Mouse (Mus musculus) limb, embryonic 13.5 days (tissue): ENCODE data around the gene Dip2a. TPM values are rescaled to one million over a fixed set of nuclear protein-coding genes. Genes with fewer than 3 reads are reported as not detected.

Experiments
- ATAC-seq: fragments of 200-750 bp; cut with Nextera tagmentation; 2 replicates; pipeline ENCODE4 v1.8.0; 2017; ENCODE audit warnings: low read depth, moderate number of reproducible peaks, moderate TSS enrichment; ENCODE audit not compliant: low FRiP score
- H3K27ac ChIP-seq: fragments of 300-500 bp; sonication (generic); 2 replicates; pipeline ENCODE4 v1.5.1; 2015; ENCODE audit warnings: inconsistent platforms, mild to moderate bottlenecking, moderate library complexity
- H3K27me3 ChIP-seq: fragments of 300-500 bp; sonication (generic); 2 replicates; pipeline ENCODE4 v1.6.1; 2015; ENCODE audit warnings: mild to moderate bottlenecking, inconsistent platforms
- H3K36me3 ChIP-seq: fragments of 300-500 bp; sonication (generic); 2 replicates; pipeline ENCODE4 v1.6.1; 2015; ENCODE audit warnings: inconsistent platforms, mild to moderate bottlenecking, moderate library complexity
- H3K4me1 ChIP-seq: fragments of 300-500 bp; sonication (generic); 2 replicates; pipeline ENCODE4 v1.6.1; 2015; ENCODE audit warnings: inconsistent platforms
- H3K4me2 ChIP-seq: fragments of 300-500 bp; sonication (generic); replicated peaks from 2 replicates; pipeline ENCODE4 v1.6.1; 2015; ENCODE audit warnings: inconsistent platforms, mild to moderate bottlenecking, moderate library complexity
- H3K4me3 ChIP-seq: fragments of 300-500 bp; sonication (generic); 2 replicates; pipeline ENCODE4 v1.5.1; 2015; ENCODE audit warnings: moderate library complexity, mild to moderate bottlenecking, inconsistent platforms
- H3K9ac ChIP-seq: fragments of 300-500 bp; sonication (generic); 2 replicates; pipeline ENCODE4 v1.6.1; 2015; ENCODE audit warnings: mild to moderate bottlenecking, inconsistent platforms
- H3K9me3 ChIP-seq: fragments of 300-500 bp; sonication (generic); 2 replicates; pipeline ENCODE4 v1.6.1; 2016; ENCODE audit warnings: inconsistent platforms
- WGBS: fragments of 180-500 bp; shearing (Covaris S2); methylation state at CpG from one replicate; pipeline ENCODE4 v1.1.7; 2015; 5-methylcytosine and 5-hydroxymethylcytosine counted together
- polyA plus RNA-seq: library from polyadenylated mRNA; unstranded; fragments of >200 nt; fragmentation: Nextera tagmentation; extraction: Ambion mirVana; gene quantifications from 2 replicates; pipeline ENCODE4 v1.2.1, GENCODE M21; 2015

The Dip2a gene
- polyA plus RNA-seq, 1 experiment from 2014 or later = 14.4 TPM

DNA sequence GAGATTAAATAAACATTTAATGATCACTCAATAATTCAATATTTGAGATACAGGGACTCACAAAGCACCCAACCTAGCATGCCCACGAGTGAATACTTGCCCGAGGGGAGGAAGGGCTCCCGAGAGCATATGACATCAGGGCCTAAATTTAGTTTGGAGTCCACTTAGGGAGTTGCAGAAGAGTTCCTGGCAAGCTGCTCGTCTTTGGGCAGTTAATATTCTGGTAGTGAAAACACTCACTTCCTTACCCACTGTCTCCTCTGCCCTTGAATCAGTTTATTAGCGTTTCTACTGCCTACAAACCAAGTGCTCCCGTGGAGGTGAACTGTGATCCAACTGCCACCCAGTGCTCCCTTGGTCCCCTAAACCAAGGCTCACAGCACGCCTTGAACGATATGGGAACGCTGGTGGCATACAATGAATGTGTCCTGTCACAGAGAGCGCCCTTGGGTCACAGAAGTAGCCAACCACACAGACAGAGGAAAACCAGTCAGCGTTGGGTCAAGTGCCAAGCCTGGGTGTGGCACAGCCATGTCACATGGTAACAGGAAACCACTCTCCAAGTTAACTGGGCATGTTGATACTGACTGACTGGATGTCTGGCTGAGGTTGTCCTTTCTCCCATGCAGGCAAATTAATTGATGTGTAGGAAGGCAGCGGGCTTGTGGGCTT, 87.2 kb downstream of the Dip2a start:
- no peak overlapping the region for H3K9ac ChIP-seq
- H3K9me3 ChIP-seq = no peaks in the 10 kb centered on the region
- no peak overlapping the region for H3K27ac ChIP-seq
- no peak overlapping the region for H3K4me3 ChIP-seq
- WGBS = 78% methylated on average over 12 of the region's 12 CpGs
- peaks cover 20% of the 10 kb centered on the region; the same call in 1 of the 2 replicates for H3K36me3 ChIP-seq
- no peak overlapping the region for H3K4me2 ChIP-seq
- peaks cover 16% of the 10 kb centered on the region for H3K4me1 ChIP-seq
- H3K27me3 ChIP-seq = no peaks in the 10 kb centered on the region
- ATAC-seq = no peak

DNA sequence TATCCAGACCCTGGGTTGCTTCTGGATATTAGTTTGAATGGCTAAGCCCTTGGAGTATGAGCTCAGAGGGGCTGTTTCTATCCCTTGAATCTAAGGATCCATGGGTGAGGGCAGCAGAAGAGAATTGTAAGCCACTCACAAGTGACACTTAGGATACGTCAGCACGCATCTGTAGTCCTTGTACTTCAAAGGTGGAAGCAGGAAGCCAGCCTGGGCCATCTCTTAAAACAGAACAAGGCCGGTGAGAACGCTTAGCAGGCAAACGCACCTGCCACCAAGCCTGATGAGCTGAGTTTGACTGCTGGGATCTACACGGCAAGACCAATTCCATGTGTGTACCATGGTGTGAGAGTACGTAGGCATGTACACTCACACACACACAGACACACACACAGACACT, 87.9 kb downstream of the Dip2a start:
- WGBS = 90% methylated on average over 7 of the region's 7 CpGs

DNA sequence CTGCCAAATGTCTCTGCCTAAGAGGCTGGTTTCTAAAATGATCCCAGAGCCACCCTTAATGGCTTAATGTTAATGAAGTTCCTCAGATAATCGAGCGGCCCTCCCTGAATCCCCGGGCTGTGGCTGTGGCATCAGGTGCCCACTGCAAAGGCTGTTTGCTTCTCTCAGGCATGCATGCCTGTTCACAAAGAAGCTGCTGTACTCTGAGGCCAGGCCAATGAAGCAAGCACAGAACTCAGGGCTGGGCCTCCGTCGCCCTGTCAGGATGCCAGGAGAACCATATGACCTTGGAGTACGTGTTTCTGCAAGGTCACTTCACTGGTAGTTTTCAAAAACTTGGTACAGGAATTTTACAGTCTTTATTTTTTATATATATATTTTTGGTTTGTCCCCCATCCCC, 89.5 kb downstream of the Dip2a start:
- no peak overlapping the region for H3K9ac ChIP-seq
- 64% methylated on average over 6 of the region's 6 CpGs for WGBS
- H3K27ac ChIP-seq = peak overlapping the region; percentile 28; the same call in 1 of the 2 replicates
- H3K9me3 ChIP-seq = no peaks in the 10 kb centered on the region
- no peaks in the 10 kb centered on the region for H3K27me3 ChIP-seq
- no peak for ATAC-seq
- no peak overlapping the region for H3K4me2 ChIP-seq
- H3K4me1 ChIP-seq = peaks cover 16% of the 10 kb centered on the region
- H3K36me3 ChIP-seq = peaks cover 9% of the 10 kb centered on the region; the same call in 1 of the 2 replicates
- H3K4me3 ChIP-seq = no peak overlapping the region

More for the DNA sequence above, 87.9 kb downstream of the Dip2a start:
- no peak overlapping the region for H3K4me2 ChIP-seq
- peaks cover 16% of the 10 kb centered on the region for H3K4me1 ChIP-seq
- no peak overlapping the region for H3K27ac ChIP-seq
- ATAC-seq = no peak
- no peaks in the 10 kb centered on the region for H3K9me3 ChIP-seq
- H3K36me3 ChIP-seq = peaks cover 17% of the 10 kb centered on the region; the same call in 1 of the 2 replicates
- no peaks in the 10 kb centered on the region for H3K27me3 ChIP-seq
- H3K4me3 ChIP-seq = no peak overlapping the region
- no peak overlapping the region for H3K9ac ChIP-seq

DNA sequence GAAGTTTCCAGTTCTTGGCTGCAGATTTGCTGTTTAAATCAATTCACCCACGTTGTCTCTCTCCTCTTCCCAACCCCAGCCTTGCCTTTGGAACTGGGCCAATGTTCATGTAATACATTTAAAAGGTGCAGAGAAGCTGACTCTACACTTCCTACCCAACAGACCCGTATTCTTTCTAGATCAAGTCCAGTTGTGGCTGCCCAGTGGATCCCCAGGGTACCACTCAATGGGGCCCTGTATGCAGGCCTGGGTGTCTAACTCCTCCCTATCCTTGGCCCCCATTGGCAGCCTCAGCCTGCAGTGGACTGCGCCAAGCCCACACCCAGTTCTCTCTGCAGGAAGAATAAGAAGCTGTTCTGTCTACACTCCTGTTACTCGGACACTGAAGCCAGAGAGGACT, 91.6 kb downstream of the Dip2a start, which contains the start of gene S100b:
S100b (plus strand) TSS at position 318 of the 400 bp plus-strand sequence.
- H3K27me3 ChIP-seq = no peaks in the 10 kb centered on the region
- WGBS = 37% methylated on average over 4 of the region's 4 CpGs
- H3K9me3 ChIP-seq = no peaks in the 10 kb centered on the region
- peak; percentile 86 for ATAC-seq
- peak within 1 kb of the TSS; percentile 39; the same call in 1 of the 2 replicates for H3K27ac ChIP-seq
- peak within 1 kb of the TSS; percentile 31; the same call in 1 of the 2 replicates for H3K9ac ChIP-seq
- peaks cover 4% of the 10 kb centered on the region; the same call in 1 of the 2 replicates for H3K36me3 ChIP-seq
- peak within 1 kb of the TSS; percentile 20 for H3K4me3 ChIP-seq
- H3K4me2 ChIP-seq = peak within 1 kb of the TSS; percentile 40
- peaks cover 16% of the 10 kb centered on the region for H3K4me1 ChIP-seq

DNA sequence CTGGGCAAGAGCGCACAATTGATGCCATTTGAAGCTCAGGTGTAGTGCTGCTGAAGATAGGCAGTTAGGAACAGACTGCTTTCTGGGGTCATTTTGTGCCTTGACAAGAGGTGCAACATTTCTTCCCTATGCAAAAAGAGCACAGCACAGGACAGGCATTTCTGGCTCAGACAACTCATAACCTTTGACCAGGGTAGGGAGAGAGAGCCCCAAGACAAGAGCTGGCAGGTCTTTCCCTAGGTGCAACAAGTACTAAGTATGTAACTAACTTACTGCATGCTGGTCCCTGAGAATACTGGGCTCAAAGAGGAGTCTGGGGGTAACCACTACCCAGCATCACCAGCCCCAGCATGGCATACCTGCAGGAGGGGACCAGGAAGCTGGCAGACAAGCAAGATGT, 92.0 kb downstream of the Dip2a start:
- H3K9ac ChIP-seq = no peak overlapping the region
- peak overlapping the region; percentile 40; the same call in 1 of the 2 replicates for H3K4me2 ChIP-seq
- H3K27me3 ChIP-seq = no peaks in the 10 kb centered on the region
- 0 out of 2 replicates have a peak overlapping the region, but pooled peaks have one; percentile 39 for H3K27ac ChIP-seq
- no peak overlapping the region for H3K4me3 ChIP-seq
- peaks cover 16% of the 10 kb centered on the region for H3K4me1 ChIP-seq
- H3K36me3 ChIP-seq = peaks cover 4% of the 10 kb centered on the region; the same call in 1 of the 2 replicates
- no peak for ATAC-seq
- no peaks in the 10 kb centered on the region for H3K9me3 ChIP-seq
- WGBS = 93% methylated on average over 1 of the region's 1 CpGs

DNA sequence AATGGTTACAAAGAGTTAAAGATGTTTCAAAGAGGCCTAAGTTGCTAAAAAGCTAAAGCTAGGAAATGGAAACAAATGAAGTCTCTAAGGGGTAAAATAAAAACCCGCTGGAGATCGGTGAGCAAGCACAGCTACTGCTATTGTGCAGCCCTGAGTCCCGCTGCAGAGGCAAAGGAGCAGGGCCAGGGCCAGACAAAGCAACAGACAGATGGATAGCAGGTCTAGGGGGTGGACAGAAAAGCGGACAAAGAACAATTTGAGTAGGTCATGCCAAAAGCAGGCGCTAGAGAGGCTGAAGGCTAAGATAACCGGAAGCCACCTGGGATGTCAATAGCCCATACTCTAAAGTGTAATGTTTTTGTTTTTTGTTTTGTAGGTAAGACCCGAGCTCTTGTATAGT, 94.2 kb downstream of the Dip2a start:
- H3K4me3 ChIP-seq = no peak overlapping the region
- no peak for ATAC-seq
- H3K4me1 ChIP-seq = peaks cover 16% of the 10 kb centered on the region
- no peak overlapping the region for H3K9ac ChIP-seq
- H3K9me3 ChIP-seq = no peaks in the 10 kb centered on the region
- H3K4me2 ChIP-seq = no peak overlapping the region
- no peaks in the 10 kb centered on the region for H3K27me3 ChIP-seq
- WGBS = 80% methylated on average over 7 of the region's 7 CpGs
- H3K27ac ChIP-seq = no peak overlapping the region
- no peaks in the 10 kb centered on the region for H3K36me3 ChIP-seq

DNA sequence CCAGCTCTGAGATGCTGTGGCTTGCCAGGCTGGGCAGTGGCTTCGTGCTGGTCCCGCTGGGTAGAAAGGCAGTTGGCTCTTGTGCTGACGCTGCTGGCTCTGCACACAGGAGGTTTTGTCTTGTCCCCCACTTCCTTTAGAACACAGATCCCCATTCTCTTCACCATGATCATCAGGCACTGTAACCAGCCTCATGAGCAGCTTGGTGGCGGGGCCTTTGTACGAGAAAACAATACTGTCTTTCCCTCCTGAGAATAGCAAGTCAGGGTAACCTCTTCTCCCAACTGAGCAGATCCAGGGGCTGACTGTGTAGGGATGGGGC, 96.5 kb downstream of the Dip2a start:
- Histone ChIP-seq H3K36me3 (no peaks in the 10 kb centered on the region), H3K9ac (no peak overlapping the region), H3K9me3 (no peaks in the 10 kb centered on the region), H3K4me3 (no peak overlapping the region), H3K4me2 (no peak overlapping the region), H3K4me1 (peaks cover 8% of the 10 kb centered on the region), H3K27ac (no peak overlapping the region), H3K27me3 (no peaks in the 10 kb centered on the region)
- ATAC-seq = no peak
- 83% methylated on average over 5 of the region's 5 CpGs for WGBS

DNA sequence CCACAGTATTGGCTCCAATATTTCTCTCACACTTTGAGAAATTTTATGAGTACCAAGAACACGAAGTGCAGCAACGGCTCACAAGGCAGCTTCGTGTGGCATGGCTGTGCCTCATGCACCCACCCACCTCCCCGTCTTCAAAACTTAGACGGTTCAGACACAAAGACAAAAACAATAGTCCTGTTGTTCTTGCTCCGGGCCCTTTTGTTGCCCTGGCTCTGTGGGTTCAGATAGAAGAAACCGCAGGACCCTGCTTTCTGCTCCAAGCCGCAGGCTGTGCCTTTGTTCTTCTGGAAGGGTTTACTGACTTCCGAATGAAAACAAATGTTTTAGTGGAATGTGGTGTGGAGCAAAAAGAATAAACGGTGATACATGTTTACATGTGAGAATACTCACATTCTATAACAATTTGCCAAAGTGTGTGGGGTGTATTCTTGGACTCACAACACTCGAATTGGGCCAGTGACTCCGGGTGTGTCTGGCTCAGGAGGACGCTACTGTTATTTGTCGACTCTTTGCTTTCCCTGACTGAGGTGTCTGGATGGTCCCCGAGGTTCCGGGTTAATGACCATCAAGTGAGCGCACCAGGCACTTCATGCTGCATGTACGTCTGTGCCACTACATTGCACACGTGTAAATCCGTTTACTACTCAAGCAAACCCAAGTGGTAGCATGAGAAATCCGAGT, 97.0 kb downstream of the Dip2a start:
- no peaks in the 10 kb centered on the region for H3K36me3 ChIP-seq
- WGBS = 77% methylated on average over 21 of the region's 21 CpGs
- H3K4me3 ChIP-seq = no peak overlapping the region
- H3K9me3 ChIP-seq = no peaks in the 10 kb centered on the region
- no peak overlapping the region for H3K9ac ChIP-seq
- no peaks in the 10 kb centered on the region for H3K27me3 ChIP-seq
- H3K4me1 ChIP-seq = peaks cover 3% of the 10 kb centered on the region
- H3K4me2 ChIP-seq = no peak overlapping the region
- no peak for ATAC-seq
- H3K27ac ChIP-seq = no peak overlapping the region

DNA sequence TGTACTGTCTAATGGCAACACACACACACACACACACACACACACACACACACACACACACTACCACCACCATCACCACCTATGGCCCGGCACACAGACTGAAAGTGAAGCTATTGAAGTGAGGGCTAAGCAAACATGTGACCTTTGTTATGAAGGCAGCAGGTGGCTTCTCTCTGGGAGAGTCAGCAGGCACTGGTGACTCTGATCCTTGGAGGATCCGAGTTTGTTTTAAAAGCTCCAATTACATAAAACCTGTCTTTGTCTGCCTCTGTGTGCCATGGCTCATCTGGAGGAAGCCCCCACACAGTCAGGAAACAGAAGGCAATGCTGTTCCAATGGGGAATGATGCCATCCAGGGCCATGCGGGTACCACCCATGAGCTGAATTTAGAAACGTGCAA, 98.5 kb downstream of the Dip2a start:
- H3K9me3 ChIP-seq = no peaks in the 10 kb centered on the region
- no peaks in the 10 kb centered on the region for H3K4me1 ChIP-seq
- no peak overlapping the region for H3K27ac ChIP-seq
- H3K4me3 ChIP-seq = no peak overlapping the region
- H3K36me3 ChIP-seq = no peaks in the 10 kb centered on the region
- no peak overlapping the region for H3K9ac ChIP-seq
- ATAC-seq = no peak
- no peak overlapping the region for H3K4me2 ChIP-seq
- no peaks in the 10 kb centered on the region for H3K27me3 ChIP-seq
- 61% methylated on average over 4 of the region's 4 CpGs for WGBS

DNA sequence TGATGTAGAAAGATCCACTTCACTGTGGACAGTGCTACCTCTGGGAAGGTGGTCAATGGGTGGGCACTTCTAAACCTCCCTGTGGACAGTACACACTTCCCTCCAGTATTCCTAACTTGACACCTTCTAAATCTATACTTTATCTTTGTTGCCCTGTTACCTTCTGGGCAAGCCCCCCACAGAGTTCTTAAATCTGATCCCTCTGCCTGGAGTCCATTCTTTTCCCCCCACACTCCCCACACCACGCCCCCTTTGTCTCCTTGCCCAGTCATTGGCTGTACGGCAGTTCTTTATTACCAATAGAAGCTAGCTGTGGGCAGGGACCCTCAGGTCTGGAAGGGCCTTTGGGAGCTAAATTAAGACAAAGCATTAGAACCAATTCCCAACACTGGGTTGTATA, 100.0 kb downstream of the Dip2a start:
- WGBS = 82% methylated on average over 2 of the region's 2 CpGs
- Histone ChIP-seq H3K27ac (no peak overlapping the region), H3K9me3 (no peaks in the 10 kb centered on the region), H3K27me3 (no peaks in the 10 kb centered on the region), H3K4me2 (no peak overlapping the region), H3K4me1 (no peaks in the 10 kb centered on the region), H3K9ac (no peak overlapping the region), H3K4me3 (no peak overlapping the region), H3K36me3 (no peaks in the 10 kb centered on the region)
- ATAC-seq = no peak

DNA sequence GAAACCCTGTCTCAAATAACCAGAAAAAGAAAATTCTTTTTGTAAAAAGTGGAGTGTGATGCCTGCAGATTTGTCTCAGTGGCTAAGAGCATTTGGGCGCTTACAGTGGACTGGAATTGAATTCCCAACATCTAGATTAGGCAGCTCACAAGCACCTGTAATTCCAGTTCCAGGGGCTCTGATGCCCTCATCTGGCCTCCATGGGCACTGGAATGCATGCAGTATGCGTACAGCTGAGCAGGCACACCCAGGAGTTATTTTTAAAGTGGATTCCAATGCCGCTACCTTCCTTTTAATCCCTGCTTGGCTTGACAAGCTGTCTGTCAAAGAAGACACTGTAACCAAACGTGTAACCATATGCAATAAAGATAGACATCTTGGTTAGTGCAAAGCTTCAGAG, 105.7 kb downstream of the Dip2a start:
- peaks cover 7% of the 10 kb centered on the region for H3K36me3 ChIP-seq
- H3K27me3 ChIP-seq = no peaks in the 10 kb centered on the region
- no peak overlapping the region for H3K4me2 ChIP-seq
- 65% methylated on average over 4 of the region's 4 CpGs for WGBS
- no peak overlapping the region for H3K27ac ChIP-seq
- peaks cover 12% of the 10 kb centered on the region for H3K4me1 ChIP-seq
- H3K4me3 ChIP-seq = no peak overlapping the region
- no peak for ATAC-seq
- no peaks in the 10 kb centered on the region for H3K9me3 ChIP-seq
- no peak overlapping the region for H3K9ac ChIP-seq

DNA sequence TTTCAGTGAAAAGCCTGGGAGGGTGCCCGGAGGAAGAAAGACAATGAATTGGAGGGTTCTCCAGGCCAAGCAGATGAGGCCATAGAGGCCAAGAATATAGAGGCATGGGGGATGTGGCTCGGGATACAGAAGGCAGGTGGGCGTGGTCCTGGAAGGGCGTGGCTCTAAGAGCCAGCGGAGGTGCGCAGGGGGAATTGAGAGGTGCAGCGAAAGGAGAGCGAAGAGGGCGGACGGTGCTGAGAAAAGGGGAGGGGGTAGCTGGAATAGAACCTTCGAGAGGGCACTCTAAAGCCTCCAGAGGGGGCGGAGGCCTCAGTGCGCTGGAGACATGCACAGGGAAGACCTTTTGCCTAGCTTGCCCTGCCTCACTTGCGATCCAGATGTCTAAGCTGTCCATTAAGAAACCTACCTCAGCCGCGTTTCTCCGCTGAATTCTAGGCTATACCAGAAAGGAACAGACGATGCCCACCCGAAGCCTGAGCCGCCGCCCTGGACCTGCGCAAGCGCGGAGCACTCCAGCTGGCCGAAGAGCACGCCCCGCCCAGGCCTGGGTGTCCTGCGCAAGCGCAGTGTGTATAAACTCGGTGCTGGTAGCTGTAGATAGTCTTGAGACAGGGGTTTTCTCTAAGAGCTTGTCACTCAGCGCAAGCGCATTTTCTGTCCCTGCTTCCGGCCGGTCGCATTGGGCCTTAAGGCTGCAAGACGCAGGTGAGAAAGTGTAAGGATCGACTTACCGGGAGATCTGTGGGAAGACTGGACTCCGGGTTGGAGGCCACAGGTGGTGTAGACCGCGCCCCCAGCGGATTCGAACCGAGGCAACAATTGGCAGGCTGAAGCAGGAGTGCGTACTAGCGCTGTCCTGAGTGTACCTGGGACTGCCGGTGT, 107.5 kb downstream of the Dip2a start, which contains the start of gene Prmt2:
Prmt2 (minus strand) TSS at position 525 of the 885 bp plus-strand sequence.
- WGBS = 1% methylated on average over 47 of the region's 47 CpGs
- Histone ChIP-seq H3K9ac (peak within 1 kb of the TSS; percentile 71), H3K27ac (peak within 1 kb of the TSS; percentile 93), H3K9me3 (no peaks in the 10 kb centered on the region), H3K4me1 (peaks cover 12% of the 10 kb centered on the region), H3K4me3 (peak within 1 kb of the TSS; percentile 62), H3K4me2 (peak within 1 kb of the TSS; percentile 67), H3K27me3 (no peaks in the 10 kb centered on the region), H3K36me3 (peaks cover 7% of the 10 kb centered on the region)
- ATAC-seq = peak; percentile 98
